Mouse (Mus musculus): ENCODE data around the gene Zfp770.

DNA sequence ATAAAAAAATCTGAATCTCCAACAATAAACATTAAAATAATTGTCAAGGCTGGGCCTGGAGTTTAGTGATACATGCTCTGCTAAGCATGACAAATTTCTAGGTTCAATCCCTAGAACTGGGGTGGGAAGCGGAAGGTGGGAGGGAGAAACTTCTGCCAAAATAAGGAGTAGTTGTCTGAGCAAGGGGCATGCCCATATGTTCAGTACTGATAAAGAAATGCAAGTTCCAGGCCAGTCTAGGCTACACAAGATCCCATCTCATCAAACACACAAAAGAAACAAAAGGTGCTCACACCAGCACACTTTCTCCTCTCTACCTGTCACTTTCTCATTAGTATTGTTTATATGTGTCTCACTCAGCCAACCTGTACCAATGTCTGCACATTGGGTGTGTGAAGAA, 44.6 kb downstream of the Zfp770 start:
- TF ChIP-seq GATA1 (IDR thresholded peaks at IDR 0.05; ENCODE audit: low read depth, low read length) = peak; percentile 62
- TF ChIP-seq POLR2AphosphoS2 (IDR thresholded peaks at IDR 0.05; ENCODE audit: low read length) = no peak
